Mouse (Mus musculus) macrophage (primary cell): ENCODE data around the gene 1700015F17Rik. TPM values are rescaled to one million over a fixed set of nuclear protein-coding genes. Genes with fewer than 3 reads are reported as not detected.

Experiments
- H3K27ac ChIP-seq: fragments of 350-480 bp; formaldehyde crosslinking; 2 replicates; pipeline ENCODE4 v1.9.0; 2021
- H3K36me3 ChIP-seq: fragments of 350-480 bp; formaldehyde crosslinking; 2 replicates; pipeline ENCODE4 v1.9.0; 2021; ENCODE audit errors: inconsistent target
- H3K4me3 ChIP-seq: fragments of 350-480 bp; formaldehyde crosslinking; 2 replicates; pipeline ENCODE4 v1.9.0; 2021; ENCODE audit errors: inconsistent target
- H3K79me2 ChIP-seq: fragments of 350-480 bp; formaldehyde crosslinking; 2 replicates; pipeline ENCODE4 v1.9.0; 2021; ENCODE audit errors: inconsistent target
- WGBS: methylation state at CpG from one replicate; pipeline ENCODE4 v1.1.7; 2026; ENCODE audit warnings: inconsistent platforms; ENCODE audit not compliant: missing documents; 5-methylcytosine and 5-hydroxymethylcytosine counted together
- polyA plus RNA-seq: library from polyadenylated mRNA; stranded (reverse); fragments of 250-400 nt; gene quantifications from 3 replicates; pipeline ENCODE4 v1.2.4, GENCODE M21; 2018; ENCODE audit warnings: inconsistent platforms
- total RNA-seq, 78 experiments: library from RNA; depleted of rRNA; stranded (reverse); fragments of 250-400 nt; gene quantifications; 1 replicate in 9 of 78; 2 replicates in 24 of 78; 3 replicates in 43 of 78; 4 replicates in 2 of 78; pipeline ENCODE4 v1.2.4; 2018; ENCODE audit warnings: inconsistent platforms in 56 of 78

1700015F17Rik gene
- not detected for total RNA-seq (2018; cell fraction: chromatin; rRNA removed)
- total RNA-seq (2018; cell fraction: cytosol; rRNA removed) = not detected
- 1 to 10 TPM in 1 of 26 experiments, not detected in 25; 1.8 TPM for total RNA-seq (2018; cell fraction: nucleus; rRNA removed)
- polyA plus RNA-seq = not detected in 3 replicates

DNA sequence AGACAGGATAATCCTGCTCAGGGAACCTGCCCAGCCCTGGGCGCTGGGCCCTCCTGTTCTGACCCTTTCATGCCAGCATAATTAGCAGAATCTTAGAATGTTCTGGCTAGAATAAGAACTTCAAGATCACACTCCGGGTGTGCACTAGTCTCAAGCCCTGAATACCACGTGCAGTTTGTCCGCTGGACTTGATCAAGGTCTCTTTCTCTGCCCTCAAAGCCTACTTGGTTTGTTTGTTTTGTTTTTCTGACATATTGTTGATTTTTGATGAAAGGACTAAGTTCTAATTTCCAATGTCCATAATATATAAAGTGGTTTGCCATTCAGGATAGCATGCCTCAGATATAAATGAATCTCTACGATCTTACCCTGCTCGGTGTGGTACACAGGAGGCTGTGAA lies at the start of gene 1700015F17Rik:
Gene 1700015F17Rik (minus strand): TSS at position 101 of the 400 bp plus-strand sequence.
- 95% methylated on average over 6 of the region's 6 CpGs for WGBS
- H3K36me3 ChIP-seq = no peaks in the 10 kb centered on the region
- no peak within 1 kb of the TSS for H3K4me3 ChIP-seq
- H3K79me2 ChIP-seq = no peaks in the 10 kb centered on the region
- H3K27ac ChIP-seq = no peak within 1 kb of the TSS

DNA sequence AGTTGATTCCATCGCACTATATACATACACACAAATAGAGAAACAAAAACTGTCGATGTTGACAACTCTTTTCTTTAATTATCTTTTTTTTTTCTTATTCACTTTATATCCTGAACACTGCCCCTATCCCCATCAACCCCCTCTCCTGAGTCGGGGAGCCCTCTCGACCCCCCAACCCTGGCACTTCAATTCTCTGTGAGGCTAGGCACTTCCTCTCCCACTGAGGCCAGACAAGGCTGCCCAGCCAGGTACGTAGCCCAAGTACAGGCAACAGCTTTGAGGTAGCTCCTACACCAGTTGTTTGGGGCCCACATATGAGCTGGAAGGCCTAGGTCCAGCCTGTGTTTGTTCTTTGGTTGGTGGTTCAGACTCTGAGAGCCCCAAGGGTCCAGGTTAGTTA lies 36.5 kb upstream of the 1700015F17Rik start:
- WGBS = 88% methylated on average over 4 of the region's 5 CpGs
- Histone ChIP-seq H3K27ac (no peak overlapping the region), H3K4me3 (no peak overlapping the region)

DNA sequence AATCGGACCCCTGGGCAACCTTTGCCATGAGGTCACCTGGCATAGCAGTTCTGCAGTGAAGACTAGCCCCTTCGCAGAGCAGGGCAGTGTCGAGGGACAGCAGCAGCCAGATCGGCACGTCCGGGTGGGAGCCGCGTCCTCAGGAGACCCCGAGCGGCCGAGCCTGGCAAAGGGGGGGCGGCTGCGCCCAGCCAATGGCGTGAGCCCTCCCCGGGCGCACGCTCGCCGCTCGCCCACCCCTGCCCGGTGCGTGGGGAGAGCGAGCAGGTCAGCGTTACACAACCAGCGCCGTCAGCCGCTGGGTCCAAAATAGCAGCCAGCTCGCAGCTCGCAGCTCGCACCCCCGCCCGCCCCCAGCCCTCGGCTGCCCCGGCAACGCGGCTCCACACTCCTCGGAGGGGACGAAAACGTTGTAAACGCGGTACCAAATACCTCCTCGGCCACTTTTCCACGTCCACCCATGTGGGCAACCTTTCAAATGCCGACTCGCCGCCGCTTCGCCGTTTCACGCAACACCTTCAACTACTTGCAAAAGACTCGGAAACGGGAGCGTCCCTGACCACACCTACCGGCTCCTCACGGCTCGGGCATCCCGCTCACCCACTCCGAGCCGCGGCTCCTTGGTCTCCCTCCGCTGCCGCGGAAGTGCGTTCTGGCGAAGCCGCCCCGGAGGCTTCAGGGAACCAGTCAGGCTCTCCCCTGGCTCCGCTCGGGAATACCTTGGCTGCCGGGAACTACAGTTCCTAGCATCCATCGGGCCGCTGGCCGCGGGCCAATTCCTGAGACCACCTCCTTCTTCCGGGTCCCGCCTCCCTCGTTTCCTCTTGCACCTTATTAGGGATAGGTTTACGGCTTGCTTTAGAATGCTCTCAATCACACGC lies 35.5 kb upstream of the 1700015F17Rik start, which contains the start of gene Cldn12:
Gene Cldn12 (minus strand): TSS at position 763 of the 881 bp plus-strand sequence.
- Histone ChIP-seq H3K27ac (no peak within 1 kb of the TSS), H3K79me2 (no peaks in the 10 kb centered on the region), H3K36me3 (no peaks in the 10 kb centered on the region), H3K4me3 (peak within 1 kb of the TSS; percentile 47)
- WGBS = under 1% methylated on average over 60 of the region's 79 CpGs

More for the DNA sequence above, 36.5 kb upstream of the 1700015F17Rik start:
- Histone ChIP-seq H3K36me3 (no peaks in the 10 kb centered on the region), H3K79me2 (no peaks in the 10 kb centered on the region)

DNA sequence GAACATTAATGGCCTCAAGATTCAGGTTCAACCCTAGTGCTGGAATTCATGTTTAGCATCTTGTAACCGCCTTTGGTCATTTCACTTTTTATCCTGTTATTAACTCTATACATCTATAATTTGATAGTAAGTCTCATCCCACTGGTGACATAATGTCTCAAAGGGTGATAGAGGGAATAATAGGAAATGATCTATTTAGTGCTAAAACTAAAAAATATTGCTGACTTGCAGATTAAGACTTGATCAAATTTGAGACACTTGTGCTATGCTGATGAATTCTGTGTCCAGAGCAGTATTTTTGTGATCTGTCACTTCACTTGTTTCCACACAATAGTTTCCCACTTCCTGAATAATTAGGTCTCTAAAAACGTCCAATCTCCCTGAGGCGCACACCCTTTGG lies 32.5 kb upstream of the 1700015F17Rik start:
- WGBS = 74% methylated on average over 3 of the region's 3 CpGs

DNA sequence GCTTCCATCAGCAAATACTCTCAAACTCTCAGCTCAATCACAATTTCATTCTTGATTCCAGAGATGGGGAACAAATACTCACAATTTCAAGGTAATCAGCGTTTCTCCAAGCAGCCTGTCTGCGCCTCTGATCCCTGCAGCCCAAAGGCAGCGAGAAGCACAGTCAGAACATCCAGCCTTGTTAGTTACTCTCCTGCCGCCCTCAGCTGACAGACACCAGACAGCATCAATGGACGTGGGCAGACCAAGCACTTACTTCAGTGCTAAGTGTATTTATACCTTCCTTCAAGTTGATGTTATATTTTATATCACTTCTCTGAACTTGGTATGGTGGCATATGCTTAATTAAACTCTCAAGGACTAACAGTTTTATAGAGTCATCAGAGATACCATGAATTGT lies 32.0 kb upstream of the 1700015F17Rik start:
- H3K36me3 ChIP-seq = no peaks in the 10 kb centered on the region
- no peak overlapping the region for H3K4me3 ChIP-seq
- no peak overlapping the region for H3K27ac ChIP-seq
- no peaks in the 10 kb centered on the region for H3K79me2 ChIP-seq
- 96% methylated on average over 5 of the region's 5 CpGs for WGBS

More for the DNA sequence above, 32.5 kb upstream of the 1700015F17Rik start:
- no peaks in the 10 kb centered on the region for H3K36me3 ChIP-seq
- H3K27ac ChIP-seq = no peak overlapping the region
- no peak overlapping the region for H3K4me3 ChIP-seq
- H3K79me2 ChIP-seq = no peaks in the 10 kb centered on the region

DNA sequence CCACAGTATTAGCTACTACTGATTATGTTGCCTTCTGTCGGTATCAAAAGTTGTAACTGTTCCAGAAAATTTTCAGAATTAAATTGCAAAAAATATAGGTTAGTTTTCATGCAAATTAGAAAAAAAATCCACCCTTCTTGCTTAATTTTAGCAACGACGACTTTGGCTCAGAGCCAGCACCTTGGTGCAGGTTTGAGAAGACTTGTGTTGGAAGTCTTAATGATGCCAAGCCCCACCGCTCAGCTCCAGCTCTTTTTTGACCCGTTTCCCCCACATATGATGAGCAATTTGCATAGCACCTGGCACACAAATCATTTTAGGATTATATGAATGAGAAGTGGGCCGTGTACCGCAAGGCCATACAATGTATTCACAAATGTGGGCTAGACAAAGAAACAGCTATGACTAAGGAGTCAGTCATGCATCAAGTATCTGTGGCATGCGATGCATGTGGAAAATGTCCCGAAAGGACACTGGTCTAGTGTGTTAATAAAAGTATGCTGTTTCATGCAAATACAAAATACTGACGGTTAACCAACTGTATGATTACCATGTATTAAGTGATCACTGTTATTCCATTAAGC lies 31.5 kb upstream of the 1700015F17Rik start:
- WGBS = 95% methylated on average over 10 of the region's 10 CpGs
- Histone ChIP-seq H3K36me3 (no peaks in the 10 kb centered on the region), H3K4me3 (no peak overlapping the region), H3K79me2 (no peaks in the 10 kb centered on the region), H3K27ac (no peak overlapping the region)

DNA sequence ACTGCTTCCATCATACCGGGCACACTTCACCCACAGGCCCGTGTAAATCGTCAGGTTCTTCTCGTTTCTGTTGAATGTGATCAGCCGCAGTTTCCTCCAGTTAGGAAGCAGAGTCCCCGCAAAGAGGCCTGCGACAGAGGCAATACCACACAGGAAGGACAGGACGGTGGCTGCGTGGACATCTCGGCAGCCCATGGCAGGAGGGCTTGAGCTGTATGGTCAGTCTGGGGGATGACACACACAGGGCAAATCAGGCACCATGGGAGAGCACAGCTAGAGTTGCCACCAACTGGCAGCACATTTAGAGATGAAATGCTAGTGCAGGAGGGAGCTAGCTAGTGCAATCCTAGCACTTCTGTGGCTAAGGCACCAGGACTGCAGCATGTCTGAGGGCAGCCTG lies 29.3 kb upstream of the 1700015F17Rik start:
- Histone ChIP-seq H3K79me2 (no peaks in the 10 kb centered on the region), H3K4me3 (no peak overlapping the region), H3K27ac (no peak overlapping the region), H3K36me3 (no peaks in the 10 kb centered on the region)
- 86% methylated on average over 8 of the region's 10 CpGs for WGBS

DNA sequence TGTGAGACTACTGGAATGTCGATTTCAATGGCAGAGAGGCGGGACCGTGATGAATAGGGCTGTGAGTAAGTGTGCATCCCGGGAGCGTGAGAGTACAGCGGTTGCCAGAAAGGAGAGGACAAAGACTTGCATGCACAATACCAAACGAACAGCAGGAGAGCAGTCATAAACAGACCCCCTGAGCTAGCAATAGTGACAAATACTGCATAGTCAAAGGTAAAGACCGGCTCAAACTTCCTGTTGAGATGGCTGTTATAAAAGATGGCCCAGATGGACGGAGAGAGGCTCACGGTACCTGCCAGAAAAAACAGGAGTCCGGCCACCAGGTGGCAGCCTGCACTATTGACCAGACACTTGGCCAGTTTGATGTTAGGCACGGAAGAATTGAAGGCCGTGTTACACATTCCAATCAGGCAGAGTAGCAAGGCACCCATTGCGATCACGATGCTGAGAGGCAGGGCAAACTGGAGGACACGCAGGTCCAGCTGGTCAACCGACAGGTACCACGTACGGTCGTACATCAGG lies 28.8 kb upstream of the 1700015F17Rik start:
- Histone ChIP-seq H3K27ac (no peak overlapping the region), H3K79me2 (no peaks in the 10 kb centered on the region), H3K4me3 (no peak overlapping the region), H3K36me3 (no peaks in the 10 kb centered on the region)
- WGBS = 84% methylated on average over 19 of the region's 20 CpGs

DNA sequence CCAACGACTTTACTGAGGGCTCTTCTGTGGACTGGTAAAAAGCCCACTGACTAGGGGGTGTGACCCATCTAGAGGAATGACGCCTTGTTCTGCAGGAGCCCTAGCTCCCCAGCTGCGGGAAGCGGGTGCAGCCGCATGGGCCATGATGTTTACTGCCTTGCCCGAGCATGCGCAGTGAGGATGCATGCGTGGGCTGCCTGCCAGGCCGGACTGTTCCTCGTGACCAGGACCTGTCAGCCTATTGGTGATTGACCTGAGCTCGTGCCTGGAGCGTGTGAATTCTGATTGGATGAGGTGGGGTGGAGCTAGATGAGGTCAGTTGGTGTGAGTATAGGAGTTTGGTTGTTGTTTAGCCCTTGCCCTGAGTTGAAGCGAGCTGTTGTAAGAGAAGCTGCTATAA lies 25.5 kb upstream of the 1700015F17Rik start:
- Histone ChIP-seq H3K27ac (no peak overlapping the region), H3K36me3 (no peaks in the 10 kb centered on the region)
- 91% methylated on average over 13 of the region's 13 CpGs for WGBS

DNA sequence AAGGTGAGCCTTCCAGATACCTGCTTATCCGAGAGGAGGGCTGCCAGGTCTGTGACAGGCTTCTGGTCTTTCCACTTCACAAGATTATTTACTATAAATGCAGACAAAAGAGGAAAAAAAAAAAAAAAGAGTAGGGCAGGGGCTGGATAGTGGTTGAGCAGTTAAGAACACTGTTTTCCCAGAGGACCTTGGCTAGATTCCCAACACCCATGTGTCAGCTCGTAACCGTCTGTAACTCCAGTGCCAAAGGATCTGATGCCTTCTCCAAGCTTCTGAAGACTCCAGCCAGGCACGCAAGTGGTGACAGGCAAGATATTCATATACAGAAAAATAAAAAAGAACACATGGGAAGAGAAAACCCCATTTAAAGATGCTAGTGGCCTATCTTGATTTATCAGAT lies 24.4 kb upstream of the 1700015F17Rik start:
- WGBS = 100% methylated on average over 4 of the region's 4 CpGs
- Histone ChIP-seq H3K36me3 (no peaks in the 10 kb centered on the region), H3K27ac (no peak overlapping the region), H3K4me3 (no peak overlapping the region), H3K79me2 (no peaks in the 10 kb centered on the region)

More for the DNA sequence above, 25.5 kb upstream of the 1700015F17Rik start:
- Histone ChIP-seq H3K4me3 (no peak overlapping the region), H3K79me2 (no peaks in the 10 kb centered on the region)

DNA sequence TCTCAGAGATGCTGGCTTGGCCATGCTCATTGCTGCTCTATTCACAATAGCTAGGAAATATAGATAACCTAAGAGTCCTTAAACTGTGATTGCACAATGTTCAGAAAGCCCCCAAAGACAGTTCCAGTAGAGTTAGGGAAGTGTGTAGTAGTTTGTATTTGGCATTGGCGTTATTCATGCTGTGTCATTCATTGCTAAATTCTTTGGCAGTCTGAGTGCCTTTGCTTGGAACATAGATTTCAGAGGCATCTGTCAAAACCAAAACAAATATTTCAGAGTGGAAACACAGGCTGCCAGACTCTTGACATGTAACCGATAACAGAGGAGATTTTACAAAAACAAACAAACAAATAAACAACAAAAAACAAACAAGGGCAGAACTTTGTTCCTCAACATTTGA lies 22.6 kb upstream of the 1700015F17Rik start:
- Histone ChIP-seq H3K27ac (no peak overlapping the region), H3K4me3 (no peak overlapping the region)
- 45% methylated on average over 2 of the region's 2 CpGs for WGBS

DNA sequence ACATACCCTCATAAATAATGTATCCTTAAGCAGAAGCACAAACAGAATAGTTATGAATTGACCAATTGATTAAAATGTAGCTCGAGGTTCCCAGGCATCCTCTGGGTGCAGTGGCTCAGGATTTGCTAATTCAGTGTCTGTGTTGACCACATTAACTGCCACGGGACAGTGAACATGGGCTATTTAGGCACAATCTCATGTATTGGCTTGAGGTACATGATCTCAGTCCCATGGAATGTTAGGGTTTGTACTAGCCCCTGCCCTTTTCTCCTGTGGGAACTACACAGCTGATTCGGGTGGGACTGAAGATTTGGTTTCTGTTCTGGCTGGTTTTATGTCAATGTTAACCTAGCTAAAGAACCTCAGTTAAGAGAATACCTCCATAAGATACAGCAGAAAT lies 17.4 kb upstream of the 1700015F17Rik start:
- H3K36me3 ChIP-seq = no peaks in the 10 kb centered on the region
- WGBS = 84% methylated on average over 3 of the region's 3 CpGs
- H3K79me2 ChIP-seq = no peaks in the 10 kb centered on the region
- no peak overlapping the region for H3K4me3 ChIP-seq
- H3K27ac ChIP-seq = no peak overlapping the region

More for the DNA sequence above, 22.6 kb upstream of the 1700015F17Rik start:
- Histone ChIP-seq H3K79me2 (no peaks in the 10 kb centered on the region), H3K36me3 (no peaks in the 10 kb centered on the region)

DNA sequence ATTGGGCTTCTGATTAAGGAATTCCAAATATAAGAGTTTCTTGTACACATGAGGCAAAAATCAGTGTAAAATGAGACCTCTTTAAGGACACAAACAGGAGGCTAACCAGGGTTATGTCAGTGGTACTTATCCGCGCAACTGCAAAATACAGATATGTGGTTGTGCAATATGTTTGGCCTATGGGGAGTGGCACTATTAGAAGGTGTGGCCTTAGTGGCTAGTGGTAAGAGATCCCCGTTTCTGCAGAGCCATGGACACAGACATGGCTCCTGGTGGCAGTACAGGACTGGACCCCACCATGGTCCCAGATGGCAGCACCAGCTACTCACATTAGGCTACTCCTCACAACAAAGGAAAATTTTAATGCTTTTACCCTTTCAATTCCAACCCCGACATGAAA lies 16.1 kb upstream of the 1700015F17Rik start:
- H3K36me3 ChIP-seq = no peaks in the 10 kb centered on the region
- H3K27ac ChIP-seq = no peak overlapping the region
- no peaks in the 10 kb centered on the region for H3K79me2 ChIP-seq
- H3K4me3 ChIP-seq = no peak overlapping the region
- 66% methylated on average over 4 of the region's 4 CpGs for WGBS

DNA sequence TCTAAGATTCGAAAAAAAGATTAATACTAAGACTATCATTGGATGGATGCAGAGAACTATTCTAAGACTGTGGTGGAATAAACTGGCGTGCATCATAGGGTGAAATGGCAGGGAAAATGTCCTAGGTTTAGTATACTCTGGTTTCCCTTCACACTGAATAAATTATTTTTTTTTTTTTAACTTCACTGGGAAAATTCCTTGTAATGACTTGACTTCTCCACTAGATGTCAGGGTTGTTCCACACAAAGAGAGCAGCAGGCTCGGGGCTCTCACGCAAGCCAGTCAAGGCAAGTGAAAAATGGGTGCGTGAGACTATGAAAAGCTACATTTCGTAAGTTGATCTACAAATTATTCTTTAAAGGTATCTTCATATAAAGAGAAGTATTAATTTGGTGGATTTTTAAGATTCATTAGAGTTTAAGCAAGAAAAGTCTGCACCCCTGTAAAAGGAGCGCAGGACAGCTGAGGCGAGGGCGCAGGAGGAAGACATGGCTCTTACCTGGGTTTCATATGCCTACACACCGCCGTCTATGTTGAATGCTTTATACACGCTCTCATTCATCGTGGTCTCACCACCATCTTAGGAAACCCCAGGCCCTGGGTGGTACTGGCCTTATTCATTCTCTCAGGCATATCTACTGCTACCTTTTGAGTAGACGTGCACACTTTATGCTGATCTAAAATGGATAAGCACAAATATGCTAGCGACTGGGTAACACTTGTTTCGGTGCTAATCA lies 15.5 kb upstream of the 1700015F17Rik start:
- H3K79me2 ChIP-seq = no peaks in the 10 kb centered on the region
- H3K27ac ChIP-seq = no peak overlapping the region
- no peak overlapping the region for H3K4me3 ChIP-seq
- WGBS = 46% methylated on average over 16 of the region's 16 CpGs
- no peaks in the 10 kb centered on the region for H3K36me3 ChIP-seq
